Mouse (Mus musculus): ENCODE results near the gene Pstk. TPM values are rescaled to one million over a fixed set of nuclear protein-coding genes. Genes with fewer than 3 reads are reported as not detected.
A peak's percentile ranks its signal among the peaks of the same experiment; 100 is the strongest.

Pstk gene
- 31.2 and 34.3 TPM in 2 replicates for polyA plus RNA-seq (2015; fragmentation: Nextera tagmentation; extraction: Ambion mirVana)

- Histone ChIP-seq H3K4me3 (replicated peaks) (peak within 1 kb of the TSS; percentile 79), H3K4me1 (replicated peaks) (peaks cover 24% of the 10 kb centered on the region), H3K27ac (peak within 1 kb of the TSS; percentile 94), H3K27me3 (0 out of 2 replicates have a peak, but pooled peaks cover 5% of the 10 kb centered on the region), H3K9me3 (replicated peaks) (no peaks in the 10 kb centered on the region), H3K36me3 (peaks cover 6% of the 10 kb centered on the region), H3K9ac (peak within 1 kb of the TSS; percentile 89), H3K4me2 (peak within 1 kb of the TSS; percentile 88)
- peak; percentile 96 for ATAC-seq (ENCODE audit: low read depth)
- DNase-seq, result peak; percentile 85
- WGBS (ENCODE audit: insufficient replicate concordance), result 2% methylated on average over 47 of the region's 47 CpGs
Observed at GRCm38 (mm10) chr7:131370648-131371469, at the start of gene Pstk. Gene Pstk (plus strand): TSS chr7:131371141.

- no peaks in the 10 kb centered on the region for H3K9me3 ChIP-seq (replicated peaks)
- H3K4me3 ChIP-seq (replicated peaks), result no peak within 1 kb of the TSS
- no peak within 1 kb of the TSS for H3K4me2 ChIP-seq
- no peaks in the 10 kb centered on the region for H3K27me3 ChIP-seq
- H3K27ac ChIP-seq, result no peak within 1 kb of the TSS
- WGBS (ENCODE audit: insufficient replicate concordance), result 61% methylated on average over 2 of the region's 2 CpGs
- ATAC-seq (ENCODE audit: low read depth) (no peak), DNase-seq (no peak)
- no peak within 1 kb of the TSS for H3K9ac ChIP-seq
- H3K4me1 ChIP-seq (replicated peaks), result no peaks in the 10 kb centered on the region
- H3K36me3 ChIP-seq, result no peaks in the 10 kb centered on the region
Observed at GRCm38 (mm10) chr7:131322192-131322591, 48.7 kb upstream of the Pstk start, which contains the start of gene Cuzd1. Gene Cuzd1 (minus strand): TSS chr7:131322292.

GRCm38 (mm10) chr7:131327054-131327453, 43.9 kb upstream of the Pstk start:
- Histone ChIP-seq H3K9me3 (replicated peaks) (no peaks in the 10 kb centered on the region), H3K4me2 (no peak overlapping the region), H3K36me3 (no peaks in the 10 kb centered on the region), H3K27me3 (no peaks in the 10 kb centered on the region), H3K9ac (no peak overlapping the region), H3K4me1 (replicated peaks) (no peaks in the 10 kb centered on the region), H3K4me3 (replicated peaks) (no peak overlapping the region), H3K27ac (no peak overlapping the region)
- no peak for ATAC-seq (ENCODE audit: low read depth)
- WGBS (ENCODE audit: insufficient replicate concordance), result 80% methylated on average over 5 of the region's 5 CpGs
- DNase-seq, result no peak

GRCm38 (mm10) chr7:131329416-131329815, 41.5 kb upstream of the Pstk start, which contains the start of gene Fam24b:
Gene Fam24b (minus strand): TSS chr7:131329516.
- Histone ChIP-seq H3K27me3 (no peaks in the 10 kb centered on the region), H3K27ac (no peak within 1 kb of the TSS), H3K9ac (no peak within 1 kb of the TSS), H3K36me3 (no peaks in the 10 kb centered on the region), H3K9me3 (replicated peaks) (no peaks in the 10 kb centered on the region), H3K4me2 (no peak within 1 kb of the TSS), H3K4me3 (replicated peaks) (no peak within 1 kb of the TSS), H3K4me1 (replicated peaks) (no peaks in the 10 kb centered on the region)
- DNase-seq (no peak), ATAC-seq (ENCODE audit: low read depth) (no peak)
- 76% methylated on average over 5 of the region's 5 CpGs for whole genome bisulfite sequencing (ENCODE audit: insufficient replicate concordance)

- DNase-seq (no peak), ATAC-seq (ENCODE audit: low read depth) (no peak)
- H3K4me2 ChIP-seq, result no peak overlapping the region
- no peak overlapping the region for H3K9ac ChIP-seq
- no peaks in the 10 kb centered on the region for H3K9me3 ChIP-seq (replicated peaks)
- no peak overlapping the region for H3K27ac ChIP-seq
- 49% methylated on average over 2 of the region's 2 CpGs for WGBS (ENCODE audit: insufficient replicate concordance)
- no peaks in the 10 kb centered on the region for H3K27me3 ChIP-seq
- no peak overlapping the region for H3K4me3 ChIP-seq (replicated peaks)
- H3K36me3 ChIP-seq, result no peaks in the 10 kb centered on the region
- no peaks in the 10 kb centered on the region for H3K4me1 ChIP-seq (replicated peaks)
Observed at GRCm38 (mm10) chr7:131331688-131332087, 39.3 kb upstream of the Pstk start.

- H3K9ac ChIP-seq, result no peak within 1 kb of the TSS
- no peaks in the 10 kb centered on the region for H3K9me3 ChIP-seq (replicated peaks)
- no peak for ATAC-seq (ENCODE audit: low read depth)
- no peak within 1 kb of the TSS for H3K27ac ChIP-seq
- no peaks in the 10 kb centered on the region for H3K4me1 ChIP-seq (replicated peaks)
- H3K4me2 ChIP-seq, result no peak within 1 kb of the TSS
- H3K36me3 ChIP-seq, result 0 out of 2 replicates have a peak, but pooled peaks cover 3% of the 10 kb centered on the region
- no peak within 1 kb of the TSS for H3K4me3 ChIP-seq (replicated peaks)
- 52% methylated on average over 1 of the region's 1 CpGs for WGBS (ENCODE audit: insufficient replicate concordance)
- no peaks in the 10 kb centered on the region for H3K27me3 ChIP-seq
- DNase-seq, result no peak
Observed at GRCm38 (mm10) chr7:131333564-131333963, 37.4 kb upstream of the Pstk start, which contains the start of gene Fam24a. Gene Fam24a (plus strand): TSS chr7:131333864.

GRCm38 (mm10) chr7:131337502-131338068, 33.4 kb upstream of the Pstk start:
- no peak overlapping the region for H3K4me2 ChIP-seq
- no peaks in the 10 kb centered on the region for H3K9me3 ChIP-seq (replicated peaks)
- H3K36me3 ChIP-seq, result peaks cover 34% of the 10 kb centered on the region
- H3K27ac ChIP-seq, result no peak overlapping the region
- H3K4me3 ChIP-seq (replicated peaks), result no peak overlapping the region
- DNase-seq (no peak), ATAC-seq (ENCODE audit: low read depth) (no peak)
- no peaks in the 10 kb centered on the region for H3K4me1 ChIP-seq (replicated peaks)
- H3K9ac ChIP-seq, result no peak overlapping the region
- no peaks in the 10 kb centered on the region for H3K27me3 ChIP-seq
- 64% methylated on average over 8 of the region's 8 CpGs for WGBS (ENCODE audit: insufficient replicate concordance)

- Histone ChIP-seq H3K9ac (no peak overlapping the region), H3K9me3 (replicated peaks) (no peaks in the 10 kb centered on the region), H3K27ac (no peak overlapping the region), H3K4me2 (no peak overlapping the region), H3K27me3 (no peaks in the 10 kb centered on the region), H3K4me1 (replicated peaks) (no peaks in the 10 kb centered on the region), H3K36me3 (peaks cover 78% of the 10 kb centered on the region), H3K4me3 (replicated peaks) (no peak overlapping the region)
- WGBS (ENCODE audit: insufficient replicate concordance), result 82% methylated on average over 7 of the region's 7 CpGs
- ATAC-seq (ENCODE audit: low read depth) (no peak), DNase-seq (no peak)
Observed at GRCm38 (mm10) chr7:131345856-131346541, 24.9 kb upstream of the Pstk start.

GRCm38 (mm10) chr7:131356105-131356504, 14.8 kb upstream of the Pstk start:
- no peak for ATAC-seq (ENCODE audit: low read depth)
- Histone ChIP-seq H3K27ac (no peak overlapping the region), H3K36me3 (peaks cover 62% of the 10 kb centered on the region), H3K4me2 (no peak overlapping the region), H3K4me1 (replicated peaks) (peaks cover 3% of the 10 kb centered on the region), H3K27me3 (no peaks in the 10 kb centered on the region), H3K9me3 (replicated peaks) (no peaks in the 10 kb centered on the region), H3K9ac (no peak overlapping the region), H3K4me3 (replicated peaks) (no peak overlapping the region)
- 90% methylated on average over 13 of the region's 13 CpGs for WGBS (ENCODE audit: insufficient replicate concordance)
- DNase-seq, result no peak

- 0 out of 2 replicates have a peak, but pooled peaks cover 4% of the 10 kb centered on the region for H3K27me3 ChIP-seq
- H3K4me1 ChIP-seq (replicated peaks), result peaks cover 24% of the 10 kb centered on the region
- H3K4me3 ChIP-seq (replicated peaks), result peak overlapping the region; percentile 93
- peak overlapping the region; percentile 92 for H3K27ac ChIP-seq
- H3K36me3 ChIP-seq, result peaks cover 27% of the 10 kb centered on the region
- H3K9me3 ChIP-seq (replicated peaks), result no peaks in the 10 kb centered on the region
- DNase-seq (no peak), ATAC-seq (ENCODE audit: low read depth) (peak; percentile 62)
- H3K9ac ChIP-seq, result peak overlapping the region; percentile 97
- H3K4me2 ChIP-seq, result peak overlapping the region; percentile 96
- under 1% methylated on average over 34 of the region's 35 CpGs for WGBS (ENCODE audit: insufficient replicate concordance)
Observed at GRCm38 (mm10) chr7:131362269-131362614, 8.7 kb upstream of the Pstk start.

- Histone ChIP-seq H3K4me3 (replicated peaks) (peak within 1 kb of the TSS; percentile 93), H3K27ac (peak within 1 kb of the TSS; percentile 92), H3K9ac (peak within 1 kb of the TSS; percentile 97), H3K9me3 (replicated peaks) (no peaks in the 10 kb centered on the region), H3K4me2 (peak within 1 kb of the TSS; percentile 96), H3K4me1 (replicated peaks) (peaks cover 24% of the 10 kb centered on the region), H3K27me3 (0 out of 2 replicates have a peak, but pooled peaks cover 5% of the 10 kb centered on the region), H3K36me3 (peaks cover 23% of the 10 kb centered on the region)
- DNase-seq (peak; percentile 82), ATAC-seq (ENCODE audit: low read depth) (peak; percentile 94)
- WGBS (ENCODE audit: insufficient replicate concordance), result under 1% methylated on average over 55 of the region's 55 CpGs
Observed at GRCm38 (mm10) chr7:131362615-131363300, 8.2 kb upstream of the Pstk start, which contains the start of gene 2310057M21Rik. Gene 2310057M21Rik (minus strand): TSS chr7:131362759.
